Mouse (Mus musculus): ENCODE measurements around the gene Pcnx3. TPM values are rescaled to one million over a fixed set of nuclear protein-coding genes. Genes with fewer than 3 reads are reported as not detected.

Pcnx3 gene
- polyA plus RNA-seq (2014; fragmentation: Illumina TruSeq; extraction: RNeasy Lipid Tissue Mini Kit (QIAGEN cat#74804)): 0.29 TPM

GRCm38 (mm10) chr19:5688200-5689087, at the start of gene Pcnx3, which contains the start of gene Map3k11:
Pcnx3 (minus strand) TSS chr19:5688908.
Map3k11 (plus strand) TSS chr19:5688742.

DNA sequence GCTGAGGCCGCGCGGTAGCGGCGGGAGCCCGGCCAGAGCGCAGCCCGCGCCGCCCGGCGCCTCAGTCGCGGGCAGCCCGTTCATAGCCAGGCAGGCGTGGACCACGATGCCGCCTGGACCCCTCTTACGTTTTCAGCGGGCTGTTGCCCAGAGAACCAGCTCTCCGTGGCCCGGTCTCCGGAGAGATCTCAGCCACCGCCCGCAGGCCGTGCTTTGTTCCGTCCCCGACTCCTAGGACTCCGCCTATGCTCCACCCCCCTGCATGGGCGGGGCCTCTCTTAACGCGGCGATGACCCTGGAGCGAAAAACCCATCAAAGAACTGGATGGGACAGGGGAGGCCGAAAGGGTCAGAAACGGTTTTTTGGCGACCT, 40.7 kb upstream of the Pcnx3 start, which contains the start of gene Fam89b:
TSS of gene Fam89b (minus strand) at position 210 of the 372 bp plus-strand sequence.

DNA sequence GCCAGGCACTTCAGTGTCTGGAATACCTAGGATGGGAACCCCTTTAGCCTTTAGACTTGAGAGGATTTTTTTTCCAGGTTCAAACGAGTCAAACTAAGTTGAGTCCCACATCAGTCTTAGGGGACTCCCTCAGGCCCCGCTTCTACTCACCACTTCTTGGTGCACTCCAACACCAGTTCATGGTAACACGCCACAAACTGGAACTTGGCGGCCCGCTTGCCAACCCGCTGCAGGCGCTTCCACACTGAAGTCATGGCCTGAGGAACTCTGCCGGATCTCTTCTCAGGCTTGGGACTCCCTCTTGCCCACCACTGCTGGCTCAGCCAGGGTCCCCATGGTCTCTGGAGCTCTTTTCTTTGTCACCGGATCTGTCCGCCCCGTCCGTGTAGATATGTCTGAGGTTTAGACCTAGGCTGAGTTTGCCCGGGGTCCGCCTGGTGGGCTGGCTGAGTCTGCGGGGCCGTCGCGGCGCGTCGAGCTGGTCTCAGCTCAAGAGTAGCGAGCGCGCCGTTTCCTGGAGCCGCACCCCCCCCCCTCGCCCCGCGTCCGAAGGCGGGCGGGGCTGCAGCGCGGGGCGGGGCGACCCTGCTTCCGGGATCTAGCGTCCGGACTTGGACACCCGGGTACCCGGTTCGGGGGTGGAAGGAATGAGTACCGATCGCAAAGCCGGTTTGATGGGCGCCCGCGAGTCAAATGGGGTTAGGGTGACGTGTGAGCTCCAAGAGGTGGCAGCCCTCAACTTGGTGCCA, 37.2 kb upstream of the Pcnx3 start, which contains the start of gene Ehbp1l1:
TSS of gene Ehbp1l1 (minus strand) at position 551 of the 749 bp plus-strand sequence.

DNA sequence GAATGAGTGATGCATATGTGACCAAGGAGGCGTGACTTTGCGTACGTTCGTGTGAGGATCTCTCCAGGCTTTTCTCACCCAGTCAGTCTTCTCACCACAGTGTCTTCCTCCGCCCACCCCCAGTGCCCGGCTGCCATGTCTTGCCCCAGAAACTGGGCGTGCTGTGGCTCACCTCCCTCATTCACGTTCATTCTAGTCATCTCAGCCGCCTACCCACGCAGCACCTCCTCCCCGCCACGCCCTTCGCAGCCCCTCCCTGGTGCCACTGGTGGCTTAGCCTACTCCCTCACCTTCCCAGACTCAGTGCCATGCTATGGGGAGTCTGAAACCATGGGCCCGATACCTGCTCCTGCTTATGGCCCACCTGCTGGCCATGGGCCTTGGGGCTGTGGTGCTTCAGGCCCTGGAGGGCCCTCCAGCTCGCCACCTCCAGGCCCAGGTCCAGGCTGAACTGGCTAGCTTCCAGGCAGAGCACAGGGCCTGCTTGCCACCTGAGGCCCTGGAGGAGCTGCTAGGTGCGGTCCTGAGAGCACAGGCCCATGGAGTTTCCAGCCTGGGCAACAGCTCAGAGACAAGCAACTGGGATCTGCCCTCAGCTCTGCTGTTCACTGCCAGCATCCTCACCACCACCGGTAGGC, 15.6 kb upstream of the Pcnx3 start, which contains the start of gene Kcnk7:
TSS of gene Kcnk7 (plus strand) at position 205 of the 638 bp plus-strand sequence.

GRCm38 (mm10) chr19:5662981-5663913, 25.5 kb downstream of the Pcnx3 start, which contains the start of gene Sipa1:
Sipa1 (minus strand) TSS chr19:5663707.

GRCm38 (mm10) chr19:5637069-5638047, 51.4 kb downstream of the Pcnx3 start, which contains the start of gene Rela:
Rela (plus strand) TSS chr19:5637483.

Other genes with a start within 250 kb of the Pcnx3 start
- not detected for gene Fosl1, start 241.4 kb downstream of the Pcnx3 start, polyA plus RNA-seq (2014; fragmentation: Illumina TruSeq; extraction: RNeasy Lipid Tissue Mini Kit (QIAGEN cat#74804))
- 1.5 TPM for gene Ccdc85b, start 231.0 kb downstream of the Pcnx3 start, polyA plus RNA-seq (2014; fragmentation: Illumina TruSeq; extraction: RNeasy Lipid Tissue Mini Kit (QIAGEN cat#74804))
- 2.3 TPM for gene Fibp, start 228.3 kb downstream of the Pcnx3 start, polyA plus RNA-seq (2014; fragmentation: Illumina TruSeq; extraction: RNeasy Lipid Tissue Mini Kit (QIAGEN cat#74804))
- not detected for gene Ctsw, start 220.4 kb downstream of the Pcnx3 start, polyA plus RNA-seq (2014; fragmentation: Illumina TruSeq; extraction: RNeasy Lipid Tissue Mini Kit (QIAGEN cat#74804))
- gene Efemp2, start 215.0 kb downstream of the Pcnx3 start, polyA plus RNA-seq (2014; fragmentation: Illumina TruSeq; extraction: RNeasy Lipid Tissue Mini Kit (QIAGEN cat#74804)): 2.1 TPM
- gene Mus81, start 200.5 kb downstream of the Pcnx3 start, polyA plus RNA-seq (2014; fragmentation: Illumina TruSeq; extraction: RNeasy Lipid Tissue Mini Kit (QIAGEN cat#74804)): 1.6 TPM
- gene Cfl1, start 198.5 kb downstream of the Pcnx3 start, polyA plus RNA-seq (2014; fragmentation: Illumina TruSeq; extraction: RNeasy Lipid Tissue Mini Kit (QIAGEN cat#74804)): 190 TPM
- not detected for gene 1700020D05Rik, start 185.1 kb downstream of the Pcnx3 start, polyA plus RNA-seq (2014; fragmentation: Illumina TruSeq; extraction: RNeasy Lipid Tissue Mini Kit (QIAGEN cat#74804))
- gene Snx32, start 178.4 kb downstream of the Pcnx3 start, polyA plus RNA-seq (2014; fragmentation: Illumina TruSeq; extraction: RNeasy Lipid Tissue Mini Kit (QIAGEN cat#74804)): not detected
- 0.20 TPM for gene Ovol1, start 128.3 kb downstream of the Pcnx3 start, polyA plus RNA-seq (2014; fragmentation: Illumina TruSeq; extraction: RNeasy Lipid Tissue Mini Kit (QIAGEN cat#74804))
- gene Ap5b1, start 120.9 kb downstream of the Pcnx3 start, polyA plus RNA-seq (2014; fragmentation: Illumina TruSeq; extraction: RNeasy Lipid Tissue Mini Kit (QIAGEN cat#74804)): not detected
- 1.2 TPM for gene Rnaseh2c, start 87.0 kb downstream of the Pcnx3 start, polyA plus RNA-seq (2014; fragmentation: Illumina TruSeq; extraction: RNeasy Lipid Tissue Mini Kit (QIAGEN cat#74804))
- gene Kat5, start 78.7 kb downstream of the Pcnx3 start, polyA plus RNA-seq (2014; fragmentation: Illumina TruSeq; extraction: RNeasy Lipid Tissue Mini Kit (QIAGEN cat#74804)): 31.8 TPM
- 1.3 TPM for gene Rela, start 51.4 kb downstream of the Pcnx3 start, polyA plus RNA-seq (2014; fragmentation: Illumina TruSeq; extraction: RNeasy Lipid Tissue Mini Kit (QIAGEN cat#74804))
- 2.2 TPM for gene Sipa1, start 25.2 kb downstream of the Pcnx3 start, polyA plus RNA-seq (2014; fragmentation: Illumina TruSeq; extraction: RNeasy Lipid Tissue Mini Kit (QIAGEN cat#74804))
- gene Map3k11, start 166 bp downstream of the Pcnx3 start, polyA plus RNA-seq (2014; fragmentation: Illumina TruSeq; extraction: RNeasy Lipid Tissue Mini Kit (QIAGEN cat#74804)): 1.5 TPM
- gene Kcnk7, start 15.5 kb upstream of the Pcnx3 start, polyA plus RNA-seq (2014; fragmentation: Illumina TruSeq; extraction: RNeasy Lipid Tissue Mini Kit (QIAGEN cat#74804)): not detected
- gene Ehbp1l1, start 37.4 kb upstream of the Pcnx3 start, polyA plus RNA-seq (2014; fragmentation: Illumina TruSeq; extraction: RNeasy Lipid Tissue Mini Kit (QIAGEN cat#74804)): 2.2 TPM
- not detected for gene Fam89b, start 40.7 kb upstream of the Pcnx3 start, polyA plus RNA-seq (2014; fragmentation: Illumina TruSeq; extraction: RNeasy Lipid Tissue Mini Kit (QIAGEN cat#74804))
- 7.7 TPM for gene Ltbp3, start 52.0 kb upstream of the Pcnx3 start, polyA plus RNA-seq (2014; fragmentation: Illumina TruSeq; extraction: RNeasy Lipid Tissue Mini Kit (QIAGEN cat#74804))
- 0.57 TPM for gene Scyl1, start 82.5 kb upstream of the Pcnx3 start, polyA plus RNA-seq (2014; fragmentation: Illumina TruSeq; extraction: RNeasy Lipid Tissue Mini Kit (QIAGEN cat#74804))
- 2.9 TPM for gene Frmd8, start 186.4 kb upstream of the Pcnx3 start, polyA plus RNA-seq (2014; fragmentation: Illumina TruSeq; extraction: RNeasy Lipid Tissue Mini Kit (QIAGEN cat#74804))
- gene Slc25a45, start 188.9 kb upstream of the Pcnx3 start, polyA plus RNA-seq (2014; fragmentation: Illumina TruSeq; extraction: RNeasy Lipid Tissue Mini Kit (QIAGEN cat#74804)): 0.31 TPM
- gene Tigd3, start 205.2 kb upstream of the Pcnx3 start, polyA plus RNA-seq (2014; fragmentation: Illumina TruSeq; extraction: RNeasy Lipid Tissue Mini Kit (QIAGEN cat#74804)): not detected
- 5.9 TPM for gene Dpf2, start 224.1 kb upstream of the Pcnx3 start, polyA plus RNA-seq (2014; fragmentation: Illumina TruSeq; extraction: RNeasy Lipid Tissue Mini Kit (QIAGEN cat#74804))
- 1.4 TPM for gene Cdc42ep2, start 235.9 kb upstream of the Pcnx3 start, polyA plus RNA-seq (2014; fragmentation: Illumina TruSeq; extraction: RNeasy Lipid Tissue Mini Kit (QIAGEN cat#74804))

Measured in ovary, adult 10 weeks (tissue).